Mouse (Mus musculus) bone marrow, adult 2 months (tissue): ENCODE measurements around the gene D630039A03Rik.

Experiments
- CTCF ChIP-seq: fragments of 200-500 bp; IDR thresholded peaks from 2 replicates; pipeline ENCODE4 v1.5.1; 2011; ENCODE audit warnings: low read length, control low read depth; ENCODE audit not compliant: control insufficient read depth, insufficient read depth
- POLR2A ChIP-seq: fragments of 200-500 bp; IDR thresholded peaks from 2 replicates; pipeline ENCODE4 v1.6.1; 2011; ENCODE audit warnings: low read depth, mild to moderate bottlenecking, control low read depth, low read length, borderline replicate concordance; ENCODE audit not compliant: control insufficient read depth

GRCm38 (mm10) chr4:57965516-57965915, 49.4 kb upstream of the D630039A03Rik start:
- TF ChIP-seq CTCF (no peak), POLR2A (no peak)
